Mouse (Mus musculus): ENCODE data around the gene Bri3bp. TPM values are rescaled to one million over a fixed set of nuclear protein-coding genes. Genes with fewer than 3 reads are reported as not detected.

Gene Bri3bp
- polyA plus RNA-seq, 1 experiment from 2014 or later: 33.3 TPM

GRCm38 (mm10) chr5:125442136-125442995 lies 998 bp downstream of the Bri3bp start:
- no peak; the same call in 1 of the 2 replicates for ATAC-seq (ENCODE audit: low read depth)
- peaks cover 26% of the 10 kb centered on the region for H3K4me1 ChIP-seq (replicated peaks)
- no peaks in the 10 kb centered on the region for H3K27me3 ChIP-seq
- peak overlapping the region; percentile 80 for H3K4me2 ChIP-seq
- H3K27ac ChIP-seq (replicated peaks): peak overlapping the region; percentile 86
- no peaks in the 10 kb centered on the region for H3K36me3 ChIP-seq
- H3K9ac ChIP-seq: peak overlapping the region; percentile 91
- peak overlapping the region; percentile 91 for H3K4me3 ChIP-seq
- no peaks in the 10 kb centered on the region for H3K9me3 ChIP-seq
- WGBS: 23% methylated on average over 27 of the region's 27 CpGs

GRCm38 (mm10) chr5:125443335-125443734 lies 2.0 kb downstream of the Bri3bp start:
- 91% methylated on average over 5 of the region's 5 CpGs for WGBS
- no peak overlapping the region for H3K4me2 ChIP-seq

GRCm38 (mm10) chr5:125443915-125444314 lies 2.5 kb downstream of the Bri3bp start:
- no peaks in the 10 kb centered on the region for H3K27me3 ChIP-seq
- no peak overlapping the region for H3K4me3 ChIP-seq
- no peak overlapping the region for H3K4me2 ChIP-seq
- H3K27ac ChIP-seq (replicated peaks): no peak overlapping the region
- no peak overlapping the region for H3K9ac ChIP-seq
- ATAC-seq (ENCODE audit: low read depth): no peak
- 93% methylated on average over 3 of the region's 3 CpGs for WGBS
- H3K36me3 ChIP-seq: no peaks in the 10 kb centered on the region
- H3K4me1 ChIP-seq (replicated peaks): peaks cover 26% of the 10 kb centered on the region
- no peaks in the 10 kb centered on the region for H3K9me3 ChIP-seq

More at GRCm38 (mm10) chr5:125443335-125443734, 2.0 kb downstream of the Bri3bp start:
- Histone ChIP-seq H3K27me3 (no peaks in the 10 kb centered on the region), H3K27ac (replicated peaks) (no peak overlapping the region), H3K4me3 (no peak overlapping the region), H3K4me1 (replicated peaks) (peaks cover 26% of the 10 kb centered on the region), H3K9ac (no peak overlapping the region), H3K36me3 (no peaks in the 10 kb centered on the region), H3K9me3 (no peaks in the 10 kb centered on the region)
- ATAC-seq (ENCODE audit: low read depth): no peak

GRCm38 (mm10) chr5:125444554-125444953 lies 3.2 kb downstream of the Bri3bp start:
- H3K4me1 ChIP-seq (replicated peaks): peaks cover 26% of the 10 kb centered on the region
- no peaks in the 10 kb centered on the region for H3K27me3 ChIP-seq
- no peaks in the 10 kb centered on the region for H3K36me3 ChIP-seq
- 88% methylated on average over 4 of the region's 4 CpGs for WGBS
- no peak overlapping the region for H3K9ac ChIP-seq
- no peaks in the 10 kb centered on the region for H3K9me3 ChIP-seq
- no peak overlapping the region for H3K27ac ChIP-seq (replicated peaks)
- ATAC-seq (ENCODE audit: low read depth): no peak
- H3K4me2 ChIP-seq: no peak overlapping the region
- H3K4me3 ChIP-seq: no peak overlapping the region

- whole genome bisulfite sequencing: 71% methylated on average over 7 of the region's 7 CpGs
- H3K4me3 ChIP-seq: no peak overlapping the region
- H3K36me3 ChIP-seq: no peaks in the 10 kb centered on the region
- H3K4me2 ChIP-seq: no peak overlapping the region
- H3K27ac ChIP-seq (replicated peaks): no peak overlapping the region
- no peak for ATAC-seq (ENCODE audit: low read depth)
- no peaks in the 10 kb centered on the region for H3K9me3 ChIP-seq
- H3K4me1 ChIP-seq (replicated peaks): peaks cover 21% of the 10 kb centered on the region
- no peak overlapping the region for H3K9ac ChIP-seq
- H3K27me3 ChIP-seq: no peaks in the 10 kb centered on the region
These were observed 5.0 kb downstream of the Bri3bp start for GRCm38 (mm10) chr5:125446344-125446743.

GRCm38 (mm10) chr5:125448026-125448425 lies 6.7 kb downstream of the Bri3bp start:
- 70% methylated on average over 3 of the region's 3 CpGs for WGBS
- no peak for ATAC-seq (ENCODE audit: low read depth)

GRCm38 (mm10) chr5:125448631-125449030 lies 7.3 kb downstream of the Bri3bp start:
- H3K9me3 ChIP-seq: no peaks in the 10 kb centered on the region
- peaks cover 13% of the 10 kb centered on the region; the same call in 1 of the 2 replicates for H3K36me3 ChIP-seq
- no peak overlapping the region for H3K4me2 ChIP-seq
- WGBS: 97% methylated on average over 4 of the region's 4 CpGs
- peaks cover 10% of the 10 kb centered on the region for H3K4me1 ChIP-seq (replicated peaks)
- no peak overlapping the region for H3K9ac ChIP-seq
- H3K27me3 ChIP-seq: no peaks in the 10 kb centered on the region
- no peak overlapping the region for H3K4me3 ChIP-seq
- no peak for ATAC-seq (ENCODE audit: low read depth)
- no peak overlapping the region for H3K27ac ChIP-seq (replicated peaks)

More at GRCm38 (mm10) chr5:125448026-125448425, 6.7 kb downstream of the Bri3bp start:
- Histone ChIP-seq H3K27ac (replicated peaks) (no peak overlapping the region), H3K9ac (no peak overlapping the region), H3K27me3 (no peaks in the 10 kb centered on the region), H3K4me1 (replicated peaks) (peaks cover 11% of the 10 kb centered on the region), H3K4me2 (no peak overlapping the region), H3K4me3 (no peak overlapping the region), H3K36me3 (peaks cover 12% of the 10 kb centered on the region; the same call in 1 of the 2 replicates), H3K9me3 (no peaks in the 10 kb centered on the region)

- Histone ChIP-seq H3K27me3 (no peaks in the 10 kb centered on the region), H3K9me3 (no peaks in the 10 kb centered on the region), H3K4me2 (no peak overlapping the region), H3K9ac (no peak overlapping the region), H3K4me1 (replicated peaks) (peaks cover 10% of the 10 kb centered on the region), H3K27ac (replicated peaks) (no peak overlapping the region), H3K4me3 (no peak overlapping the region), H3K36me3 (peaks cover 16% of the 10 kb centered on the region)
- ATAC-seq (ENCODE audit: low read depth): no peak
- 90% methylated on average over 5 of the region's 5 CpGs for WGBS
These were observed 7.9 kb downstream of the Bri3bp start for GRCm38 (mm10) chr5:125449306-125449705.

GRCm38 (mm10) chr5:125452573-125452972 lies 11.2 kb downstream of the Bri3bp start:
- no peak overlapping the region for H3K27ac ChIP-seq (replicated peaks)
- no peaks in the 10 kb centered on the region for H3K9me3 ChIP-seq
- 93% methylated on average over 9 of the region's 9 CpGs for WGBS
- no peak overlapping the region for H3K4me3 ChIP-seq
- no peak for ATAC-seq (ENCODE audit: low read depth)
- peaks cover 37% of the 10 kb centered on the region for H3K36me3 ChIP-seq
- no peak overlapping the region for H3K9ac ChIP-seq
- no peaks in the 10 kb centered on the region for H3K27me3 ChIP-seq
- H3K4me2 ChIP-seq: no peak overlapping the region
- H3K4me1 ChIP-seq (replicated peaks): no peaks in the 10 kb centered on the region

- Histone ChIP-seq H3K27me3 (no peaks in the 10 kb centered on the region), H3K4me2 (no peak overlapping the region), H3K9me3 (no peaks in the 10 kb centered on the region), H3K4me3 (no peak overlapping the region), H3K36me3 (peaks cover 37% of the 10 kb centered on the region), H3K27ac (replicated peaks) (no peak overlapping the region), H3K4me1 (replicated peaks) (no peaks in the 10 kb centered on the region), H3K9ac (no peak overlapping the region)
- no peak for ATAC-seq (ENCODE audit: low read depth)
- 91% methylated on average over 6 of the region's 6 CpGs for WGBS
These were observed 14.7 kb downstream of the Bri3bp start for GRCm38 (mm10) chr5:125456100-125456499.

- H3K27ac ChIP-seq (replicated peaks): no peak overlapping the region
- H3K36me3 ChIP-seq: peaks cover 30% of the 10 kb centered on the region
- H3K4me2 ChIP-seq: no peak overlapping the region
- no peak overlapping the region for H3K9ac ChIP-seq
- ATAC-seq (ENCODE audit: low read depth): no peak
- H3K27me3 ChIP-seq: no peaks in the 10 kb centered on the region
- no peaks in the 10 kb centered on the region for H3K9me3 ChIP-seq
- H3K4me3 ChIP-seq: no peak overlapping the region
- no peaks in the 10 kb centered on the region for H3K4me1 ChIP-seq (replicated peaks)
- WGBS: 94% methylated on average over 6 of the region's 6 CpGs
These were observed 16.2 kb downstream of the Bri3bp start for GRCm38 (mm10) chr5:125457538-125457937.

GRCm38 (mm10) chr5:125460574-125460973 lies 19.2 kb downstream of the Bri3bp start:
- WGBS: 81% methylated on average over 3 of the region's 3 CpGs
- H3K4me1 ChIP-seq (replicated peaks): peaks cover 5% of the 10 kb centered on the region; the same call in 1 of the 2 replicates
- ATAC-seq (ENCODE audit: low read depth): no peak
- peaks cover 8% of the 10 kb centered on the region for H3K36me3 ChIP-seq
- no peak overlapping the region for H3K27ac ChIP-seq (replicated peaks)
- no peaks in the 10 kb centered on the region for H3K27me3 ChIP-seq
- H3K4me3 ChIP-seq: no peak overlapping the region
- no peak overlapping the region for H3K9ac ChIP-seq
- H3K9me3 ChIP-seq: no peaks in the 10 kb centered on the region
- no peak overlapping the region for H3K4me2 ChIP-seq

All from neural tube, embryonic 13.5 days (tissue).